Mouse (Mus musculus): Measurements from ENCODE around the gene Unc5c.

DNA sequence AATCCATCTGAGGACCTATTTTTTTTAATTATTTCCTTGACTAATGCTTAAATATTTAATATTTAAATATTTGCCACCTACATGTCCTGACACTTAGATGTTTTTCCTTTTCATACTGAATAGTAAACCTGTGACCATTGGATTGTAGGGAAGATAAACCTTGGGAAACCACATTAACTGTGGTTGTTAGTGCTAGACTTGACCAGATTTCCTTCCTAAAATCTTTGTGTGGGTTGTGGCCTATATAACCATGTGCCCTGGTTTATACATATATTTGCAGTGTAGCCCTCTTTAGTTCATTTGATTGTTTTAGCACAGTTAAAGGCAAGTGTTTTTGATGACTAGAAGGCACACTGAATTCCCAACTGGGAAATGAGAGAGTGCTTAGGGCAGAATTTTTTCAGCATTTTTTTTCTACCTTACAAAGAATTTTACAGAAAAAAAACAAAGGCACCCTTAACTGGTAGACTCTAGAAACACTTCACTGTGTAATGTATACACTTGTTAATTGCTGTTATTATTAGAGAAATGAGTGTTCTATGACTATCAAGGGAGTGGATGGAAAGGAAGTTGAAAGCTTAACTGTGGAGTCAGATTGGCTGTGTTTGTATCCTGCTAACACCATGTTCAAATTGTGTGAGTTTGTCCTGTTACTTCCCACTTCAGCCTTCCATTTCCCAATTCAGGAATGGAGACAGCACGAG, 162.1 kb downstream of the Unc5c start:
- TF ChIP-seq CTCF (IDR thresholded peaks at IDR 0.05; ENCODE audit: control insufficient read depth, insufficient read depth, insufficient replicate concordance, low read depth, low read length) (no peak), POLR2A (IDR thresholded peaks at IDR 0.05; ENCODE audit: control insufficient read depth, low read depth, low read length) (no peak)

Measured in testis, adult 2 months (tissue).